Mouse (Mus musculus) midbrain, embryonic 13.5 days (tissue): ENCODE measurements around the gene Lrrc40. TPM values are rescaled to one million over a fixed set of nuclear protein-coding genes. Genes with fewer than 3 reads are reported as not detected.
A peak's percentile ranks its signal among the peaks of the same experiment; 100 is the strongest.
"Not testable (repeated sequence)": the region's sequence is repeated elsewhere in the genome, so short reads cannot be mapped to it uniquely, and the experiment has no call there.

Source experiments
- ATAC-seq: fragments of 200-750 bp; cut with Nextera tagmentation; 2 replicates; pipeline ENCODE4 v1.8.0; 2017; ENCODE audit warnings: mild to moderate bottlenecking, moderate TSS enrichment, moderate library complexity
- H3K27ac ChIP-seq: fragments of 300-500 bp; sonication (generic); 2 replicates; pipeline ENCODE4 v1.5.1; 2015; ENCODE audit warnings: inconsistent platforms, mild to moderate bottlenecking, moderate library complexity
- H3K27me3 ChIP-seq: fragments of 300-500 bp; sonication (generic); 2 replicates; pipeline ENCODE4 v1.6.1; 2015; ENCODE audit warnings: mild to moderate bottlenecking, inconsistent platforms
- H3K36me3 ChIP-seq: fragments of 300-500 bp; sonication (generic); 2 replicates; pipeline ENCODE4 v1.6.1; 2015; ENCODE audit warnings: mild to moderate bottlenecking, inconsistent platforms
- H3K4me1 ChIP-seq: fragments of 300-500 bp; sonication (generic); replicated peaks from 2 replicates; pipeline ENCODE4 v1.6.1; 2015; ENCODE audit warnings: inconsistent platforms
- H3K4me2 ChIP-seq: fragments of 300-500 bp; sonication (generic); replicated peaks from 2 replicates; pipeline ENCODE4 v1.6.1; 2015; ENCODE audit warnings: moderate library complexity, mild to moderate bottlenecking, inconsistent platforms
- H3K4me3 ChIP-seq: fragments of 300-500 bp; sonication (generic); replicated peaks from 2 replicates; pipeline ENCODE4 v1.5.1; 2015; ENCODE audit warnings: mild to moderate bottlenecking, inconsistent platforms
- H3K9ac ChIP-seq: fragments of 300-500 bp; sonication (generic); replicated peaks from 2 replicates; pipeline ENCODE4 v1.6.1; 2015; ENCODE audit warnings: mild to moderate bottlenecking, inconsistent platforms
- H3K9me3 ChIP-seq: fragments of 300-500 bp; sonication (generic); 2 replicates; pipeline ENCODE4 v1.6.1; 2016; ENCODE audit warnings: mild to moderate bottlenecking, inconsistent platforms
- WGBS: fragments of 180-500 bp; shearing (Covaris S2); methylation state at CpG from one replicate; pipeline ENCODE4 v1.1.7; 2015; 5-methylcytosine and 5-hydroxymethylcytosine counted together
- polyA plus RNA-seq: library from polyadenylated mRNA; unstranded; fragments of >200 nt; fragmentation: Nextera tagmentation; extraction: Ambion mirVana; gene quantifications from 2 replicates; pipeline ENCODE4 v1.2.1, GENCODE M21; 2015

The Lrrc40 gene
- polyA plus RNA-seq, 1 experiment from 2014 or later: 56.8 TPM

GRCm38 (mm10) chr3:158060621-158061291 lies 24.3 kb downstream of the Lrrc40 start:
- H3K4me1 ChIP-seq: no peaks in the 10 kb centered on the region
- no peaks in the 10 kb centered on the region for H3K27me3 ChIP-seq
- WGBS: 90% methylated on average over 2 of the region's 2 CpGs
- no peak overlapping the region for H3K27ac ChIP-seq
- peaks cover 52% of the 10 kb centered on the region for H3K36me3 ChIP-seq
- no peak overlapping the region for H3K4me2 ChIP-seq
- H3K9me3 ChIP-seq: no peaks in the 10 kb centered on the region
- no peak for ATAC-seq
- no peak overlapping the region for H3K4me3 ChIP-seq
- no peak overlapping the region for H3K9ac ChIP-seq

- H3K4me3 ChIP-seq: no peak overlapping the region
- ATAC-seq: peak; percentile 34; the same call in 1 of the 2 replicates
- H3K27me3 ChIP-seq: no peaks in the 10 kb centered on the region
- WGBS: 97% methylated on average over 5 of the region's 5 CpGs
- no peak overlapping the region for H3K27ac ChIP-seq
- H3K36me3 ChIP-seq: peaks cover 42% of the 10 kb centered on the region
- H3K9ac ChIP-seq: no peak overlapping the region
- no peaks in the 10 kb centered on the region for H3K4me1 ChIP-seq
- H3K9me3 ChIP-seq: no peaks in the 10 kb centered on the region
- no peak overlapping the region for H3K4me2 ChIP-seq
These were observed 25.5 kb downstream of the Lrrc40 start for GRCm38 (mm10) chr3:158061811-158062523.

DNA sequence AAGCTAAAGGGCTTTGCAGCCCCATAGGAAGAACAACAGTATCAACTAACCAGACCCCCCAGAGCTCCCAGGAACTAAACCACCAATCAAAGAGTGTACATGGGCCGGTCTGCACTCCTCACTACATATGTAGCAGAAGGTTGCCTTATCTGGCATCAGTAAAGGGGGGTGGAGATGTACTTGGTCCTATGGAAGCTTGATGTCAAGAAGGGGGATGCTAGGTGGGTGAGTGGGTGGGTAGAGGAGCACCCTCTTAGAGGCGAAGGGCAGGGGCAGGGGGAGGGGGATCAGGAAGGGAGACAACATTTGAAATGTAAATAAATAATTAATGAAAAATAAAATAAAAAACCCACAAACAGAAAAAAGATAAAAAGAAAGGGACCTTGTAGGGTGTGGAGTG lies 28.8 kb downstream of the Lrrc40 start:
- no peak overlapping the region for H3K4me2 ChIP-seq
- H3K4me3 ChIP-seq: no peak overlapping the region
- ATAC-seq: peak; percentile 53; the same call in 1 of the 2 replicates
- H3K36me3 ChIP-seq: peaks cover 18% of the 10 kb centered on the region
- H3K9ac ChIP-seq: no peak overlapping the region
- H3K27me3 ChIP-seq: no peaks in the 10 kb centered on the region
- H3K27ac ChIP-seq: no peak overlapping the region
- no peaks in the 10 kb centered on the region for H3K9me3 ChIP-seq
- WGBS: 96% methylated on average over 2 of the region's 2 CpGs
- H3K4me1 ChIP-seq: no peaks in the 10 kb centered on the region

- Histone ChIP-seq H3K4me1 (no peaks in the 10 kb centered on the region), H3K27ac (no peak overlapping the region), H3K9me3 (no peaks in the 10 kb centered on the region), H3K4me2 (no peak overlapping the region), H3K4me3 (no peak overlapping the region), H3K9ac (no peak overlapping the region), H3K36me3 (peaks cover 9% of the 10 kb centered on the region), H3K27me3 (no peaks in the 10 kb centered on the region)
- WGBS: 91% methylated on average over 7 of the region's 7 CpGs
- no peak for ATAC-seq
These were observed 31.5 kb downstream of the Lrrc40 start for GRCm38 (mm10) chr3:158067916-158068315.

DNA sequence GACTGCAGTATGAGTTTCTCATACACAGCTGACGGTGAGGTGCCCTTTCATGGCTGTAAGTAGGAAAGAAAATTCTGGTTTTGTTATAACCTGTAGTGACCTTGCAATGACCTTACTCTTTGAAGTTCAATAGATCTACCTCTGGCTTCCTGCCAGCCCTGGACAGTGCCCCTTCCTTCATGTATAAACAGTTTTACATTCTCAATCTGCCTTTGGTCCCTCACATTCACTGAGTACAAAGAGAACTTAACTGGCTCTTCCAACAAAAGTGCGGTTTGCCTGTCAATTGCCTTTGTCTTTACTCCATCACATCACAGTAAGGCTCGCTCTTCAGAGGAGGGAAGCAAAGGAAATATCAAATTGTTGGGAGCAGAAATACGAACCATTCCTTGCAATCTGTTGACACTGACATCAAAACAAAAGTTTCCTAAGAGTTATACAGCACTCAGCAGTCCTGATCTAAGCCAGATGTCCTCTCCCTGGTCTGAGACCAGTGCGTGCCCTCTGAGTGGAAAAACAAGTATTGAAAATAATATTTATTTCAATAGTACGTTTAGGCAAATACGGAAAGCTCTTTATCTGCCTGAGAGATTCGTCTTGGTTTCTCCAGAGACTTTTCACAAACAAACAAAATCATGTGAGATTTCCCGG lies 32.3 kb downstream of the Lrrc40 start:
- Histone ChIP-seq H3K9ac (no peak overlapping the region), H3K27me3 (no peaks in the 10 kb centered on the region), H3K4me3 (no peak overlapping the region), H3K9me3 (no peaks in the 10 kb centered on the region), H3K4me2 (no peak overlapping the region), H3K36me3 (peaks cover 9% of the 10 kb centered on the region), H3K27ac (no peak overlapping the region), H3K4me1 (no peaks in the 10 kb centered on the region)
- WGBS: 86% methylated on average over 9 of the region's 9 CpGs
- ATAC-seq: no peak

DNA sequence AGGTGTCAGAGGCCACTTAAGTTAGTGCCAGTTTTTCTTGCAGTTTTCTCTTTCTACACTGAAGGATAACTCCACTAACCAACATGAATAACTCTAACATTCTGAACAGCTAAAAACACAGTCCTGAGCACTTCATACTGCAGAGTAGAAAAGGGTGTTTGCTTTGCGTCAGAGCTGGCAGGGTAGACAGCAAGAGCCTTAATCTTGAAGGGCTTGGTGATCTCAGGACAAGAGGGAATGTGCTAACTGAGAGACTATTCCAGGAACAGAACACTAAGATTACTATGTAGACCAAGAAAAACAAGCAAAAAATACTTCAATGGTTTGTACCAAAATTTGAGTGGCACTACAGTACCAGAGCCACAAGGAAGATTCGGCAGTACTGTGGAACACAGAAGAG lies 38.5 kb downstream of the Lrrc40 start:
- no peak overlapping the region for H3K27ac ChIP-seq
- no peaks in the 10 kb centered on the region for H3K4me1 ChIP-seq
- no peak overlapping the region for H3K4me3 ChIP-seq
- no peaks in the 10 kb centered on the region for H3K27me3 ChIP-seq
- H3K36me3 ChIP-seq: no peaks in the 10 kb centered on the region
- 88% methylated on average over 2 of the region's 2 CpGs for WGBS
- H3K4me2 ChIP-seq: no peak overlapping the region
- no peak overlapping the region for H3K9ac ChIP-seq
- H3K9me3 ChIP-seq: no peaks in the 10 kb centered on the region
- ATAC-seq: no peak

- Histone ChIP-seq H3K4me3 (no peak overlapping the region), H3K36me3 (no peaks in the 10 kb centered on the region), H3K27ac (no peak overlapping the region), H3K4me1 (no peaks in the 10 kb centered on the region), H3K9me3 (no peaks in the 10 kb centered on the region), H3K4me2 (no peak overlapping the region), H3K27me3 (no peaks in the 10 kb centered on the region), H3K9ac (no peak overlapping the region)
- WGBS: 48% methylated on average over 4 of the region's 4 CpGs
- ATAC-seq: no peak
These were observed 40.4 kb downstream of the Lrrc40 start for GRCm38 (mm10) chr3:158076685-158077379.

DNA sequence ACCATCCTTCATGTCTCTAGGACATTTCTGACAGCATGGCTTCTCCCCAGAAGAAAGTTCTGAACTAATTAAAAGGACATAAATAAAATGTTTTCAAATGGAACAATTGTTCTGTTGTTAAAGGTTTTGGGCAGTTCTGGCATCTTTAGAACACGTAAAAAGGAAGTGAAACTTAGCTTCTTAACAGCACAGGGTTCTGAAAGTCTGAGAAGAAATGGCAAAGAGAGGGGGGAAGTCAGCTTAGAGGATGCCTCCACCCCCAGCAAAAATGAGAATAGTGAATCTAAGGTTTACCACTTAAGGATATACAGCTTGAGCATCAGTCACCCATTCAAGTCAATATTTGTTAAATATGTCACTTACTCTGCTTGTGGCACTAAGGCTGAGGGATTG lies 40.9 kb downstream of the Lrrc40 start:
- Histone ChIP-seq H3K27me3 (no peaks in the 10 kb centered on the region), H3K9ac (no peak overlapping the region), H3K4me1 (no peaks in the 10 kb centered on the region), H3K27ac (no peak overlapping the region), H3K36me3 (no peaks in the 10 kb centered on the region), H3K4me3 (no peak overlapping the region), H3K9me3 (no peaks in the 10 kb centered on the region), H3K4me2 (no peak overlapping the region)
- no peak for ATAC-seq
- 68% methylated on average over 1 of the region's 1 CpGs for whole genome bisulfite sequencing

DNA sequence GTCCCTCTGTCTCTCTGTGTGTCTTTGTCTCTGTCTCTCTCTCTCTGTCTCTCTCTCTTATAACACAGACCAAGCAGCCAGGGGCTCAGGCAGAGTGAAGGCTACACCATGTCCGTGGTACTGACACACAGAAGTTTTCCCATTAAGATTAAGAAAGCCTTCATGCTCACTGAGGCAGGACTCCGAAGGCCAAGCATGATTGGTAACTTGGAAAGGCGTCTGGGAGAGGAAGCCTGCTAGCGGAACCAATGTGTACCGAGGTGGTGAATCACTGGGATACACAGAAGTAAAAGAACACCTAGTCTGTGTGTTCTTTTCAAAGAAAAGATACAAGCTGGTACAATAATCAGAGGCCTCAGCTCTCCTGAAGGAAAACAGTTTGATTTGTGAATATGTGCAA lies 41.4 kb downstream of the Lrrc40 start:
- Histone ChIP-seq H3K4me2 (no peak overlapping the region), H3K9ac (no peak overlapping the region), H3K27ac (no peak overlapping the region), H3K4me3 (no peak overlapping the region), H3K9me3 (no peaks in the 10 kb centered on the region), H3K4me1 (no peaks in the 10 kb centered on the region), H3K36me3 (no peaks in the 10 kb centered on the region), H3K27me3 (no peaks in the 10 kb centered on the region)
- WGBS: 70% methylated on average over 5 of the region's 5 CpGs
- no peak for ATAC-seq

DNA sequence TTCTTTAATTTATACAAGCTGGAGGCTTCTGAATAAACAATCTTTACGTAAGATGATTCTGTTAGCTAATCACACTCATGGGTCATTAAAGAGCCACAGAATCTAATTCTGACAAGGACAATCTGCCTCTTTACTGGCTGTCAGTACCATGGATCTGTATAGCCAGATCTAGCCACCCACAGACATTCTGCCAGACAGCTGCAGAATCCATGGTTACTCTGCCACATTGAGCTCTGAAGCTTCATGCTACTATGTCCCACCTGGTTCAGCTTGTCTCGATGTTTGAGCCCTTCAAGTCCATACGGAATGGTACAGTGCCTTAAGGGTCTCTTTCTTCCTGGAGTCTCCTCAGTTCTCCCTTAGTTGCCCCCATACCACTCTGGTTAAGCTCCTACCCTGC lies 55.1 kb downstream of the Lrrc40 start:
- Histone ChIP-seq H3K27me3 (no peaks in the 10 kb centered on the region), H3K4me3 (no peak overlapping the region), H3K27ac (no peak overlapping the region), H3K9me3 (no peaks in the 10 kb centered on the region), H3K9ac (no peak overlapping the region), H3K36me3 (no peaks in the 10 kb centered on the region), H3K4me1 (no peaks in the 10 kb centered on the region), H3K4me2 (no peak overlapping the region)
- no peak for ATAC-seq
- WGBS: 85% methylated on average over 3 of the region's 3 CpGs

- ATAC-seq: no peak
- H3K9me3 ChIP-seq: no peaks in the 10 kb centered on the region
- 94% methylated on average over 4 of the region's 4 CpGs for WGBS
- H3K9ac ChIP-seq: no peak overlapping the region
- H3K27ac ChIP-seq: no peak overlapping the region
- no peaks in the 10 kb centered on the region for H3K27me3 ChIP-seq
- H3K4me2 ChIP-seq: no peak overlapping the region
- H3K4me3 ChIP-seq: no peak overlapping the region
- H3K36me3 ChIP-seq: no peaks in the 10 kb centered on the region
- H3K4me1 ChIP-seq: no peaks in the 10 kb centered on the region
These were observed 57.5 kb downstream of the Lrrc40 start for GRCm38 (mm10) chr3:158093919-158094318.

DNA sequence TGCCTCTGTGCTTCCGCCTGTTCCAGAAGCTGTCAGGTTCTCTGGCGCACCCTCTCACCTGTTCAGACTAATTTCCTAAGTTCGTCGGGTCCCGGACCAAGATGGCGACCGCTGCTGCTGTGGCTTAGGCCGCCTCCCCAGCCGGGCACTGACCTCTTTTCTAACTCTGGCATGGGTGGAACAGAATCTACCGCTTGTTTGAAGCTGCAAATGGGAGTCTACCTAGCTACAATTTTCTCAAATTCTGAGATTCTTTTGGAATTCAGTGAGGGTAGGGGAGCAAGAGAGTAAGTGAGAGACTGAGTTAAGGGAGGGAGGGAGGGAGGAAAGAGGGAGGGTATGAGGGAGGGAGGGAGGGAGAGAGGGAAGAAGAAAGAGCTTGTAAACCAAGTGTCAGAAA lies 65.6 kb downstream of the Lrrc40 start:
- ATAC-seq: not testable (repeated sequence)

More for the DNA sequence above, 65.6 kb downstream of the Lrrc40 start:
- 95% methylated on average over 9 of the region's 10 CpGs for whole genome bisulfite sequencing
- H3K9me3 ChIP-seq, H3K4me1 ChIP-seq, H3K4me3 ChIP-seq, H3K27me3 ChIP-seq, H3K9ac ChIP-seq, H3K4me2 ChIP-seq, H3K27ac ChIP-seq, H3K36me3 ChIP-seq: not testable (repeated sequence)
